Mouse (Mus musculus) 3134 (cell line): ENCODE measurements around the gene Cluh.
A peak's percentile ranks its signal among the peaks of the same experiment; 100 is the strongest.

Experiments used
- DNase-seq: peaks from one replicate; pipeline ENCODE4 v3.0.0-alpha.2; 2011; ENCODE audit warnings: low spot score; ENCODE audit not compliant: insufficient read length; ENCODE audit errors: extremely low read depth

Cluh gene

GRCm38 (mm10) chr11:74649095-74649646 lies at the start of gene Cluh:
TSS of gene Cluh (plus strand) at chr11:74649495.
- DNase-seq = peak; percentile 99

- DNase-seq = no peak
Observed at GRCm38 (mm10) chr11:74602286-74602685, 47.0 kb upstream of the Cluh start.

DNA sequence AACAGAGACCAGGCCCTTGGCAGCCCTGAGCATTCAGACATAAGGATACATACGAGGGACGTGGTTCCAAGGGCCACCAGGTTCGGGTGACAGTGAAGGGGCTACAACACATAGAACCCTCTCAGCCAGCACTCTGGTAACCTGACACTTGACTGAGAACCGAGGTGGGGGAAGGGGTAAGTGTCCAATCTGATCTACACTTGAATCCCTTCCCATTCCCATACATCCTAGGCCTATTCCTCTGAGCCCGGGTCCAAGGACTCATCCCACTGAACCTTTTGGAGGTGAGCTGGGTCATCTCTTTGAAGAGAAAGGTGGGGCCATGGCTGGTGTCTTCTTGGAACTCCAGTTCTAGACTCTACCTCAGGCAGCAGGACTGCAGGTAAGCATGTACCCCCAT lies 39.2 kb upstream of the Cluh start:
- DNase-seq = no peak

GRCm38 (mm10) chr11:74610545-74611176 lies 38.6 kb upstream of the Cluh start, which contains the start of gene Rap1gap2:
TSS of gene Rap1gap2 (minus strand) at chr11:74610915.
- DNase-seq = no peak

GRCm38 (mm10) chr11:74611437-74611836 lies 37.9 kb upstream of the Cluh start:
- DNase-seq = no peak

GRCm38 (mm10) chr11:74613428-74613827 lies 35.9 kb upstream of the Cluh start:
- no peak for DNase-seq

DNA sequence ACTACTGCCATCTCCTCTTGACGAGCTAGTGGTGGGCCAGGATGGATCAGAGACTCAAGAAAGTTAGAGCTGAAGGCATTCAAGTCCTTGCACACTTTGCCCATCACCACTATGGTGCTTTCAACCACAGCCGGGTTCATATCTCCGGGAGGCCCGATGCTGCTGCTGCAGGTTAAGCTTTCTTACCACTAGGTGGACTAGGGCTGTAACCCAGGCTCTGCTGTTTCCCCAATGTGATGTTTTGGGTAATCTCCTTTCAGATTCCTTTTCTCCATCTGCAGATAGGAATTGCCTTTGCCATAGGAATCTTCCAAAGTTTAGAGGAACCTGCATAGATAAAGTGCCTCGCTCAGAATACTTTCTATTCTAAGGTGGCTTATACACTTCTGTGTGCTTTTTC lies 33.7 kb upstream of the Cluh start:
- no peak for DNase-seq

DNA sequence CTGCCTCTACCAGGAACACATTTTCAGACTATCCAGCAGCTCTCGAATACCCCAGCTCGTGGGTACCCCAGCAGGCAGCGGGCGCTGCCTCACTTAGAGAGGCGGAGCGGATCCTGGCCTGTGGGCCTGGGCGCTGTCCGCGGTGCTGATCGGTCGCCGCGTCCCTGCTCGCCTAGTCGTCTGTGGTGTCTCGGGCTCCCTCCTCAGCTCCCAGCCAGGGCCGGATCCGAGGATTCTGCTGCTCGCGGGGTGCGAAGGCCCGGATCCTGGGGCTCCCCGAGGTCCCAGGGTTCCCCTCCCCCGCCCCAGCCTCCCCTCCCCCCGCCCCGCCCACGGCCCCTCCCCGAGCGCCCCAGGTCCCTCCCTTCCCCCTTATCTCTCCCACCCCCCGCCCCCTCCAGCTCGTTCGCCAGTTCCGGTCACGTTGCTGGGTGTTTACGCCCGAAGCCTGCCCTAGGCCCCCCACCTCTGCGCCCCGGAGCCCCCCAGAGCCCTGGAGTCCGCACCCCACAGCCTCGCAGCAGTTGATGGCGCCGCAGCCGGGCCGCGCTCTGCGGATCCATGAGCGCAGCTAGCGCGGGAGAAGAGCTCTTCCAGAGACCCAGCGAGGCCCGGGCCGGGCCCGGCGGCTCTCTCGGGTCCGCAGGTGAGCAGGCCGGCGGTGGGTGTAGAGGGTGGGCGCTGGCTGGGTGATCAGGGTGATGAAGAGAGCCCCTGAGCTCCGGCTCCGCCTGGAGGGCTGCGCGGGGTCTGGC lies 29.9 kb upstream of the Cluh start, which contains the start of gene Ccdc92b:
Gene Ccdc92b, plus strand, starts transcription at position 405 of the 755 bp plus-strand sequence.
- DNase-seq = peak; percentile 27

GRCm38 (mm10) chr11:74619956-74620300 lies 29.4 kb upstream of the Cluh start:
- no peak for DNase-seq

- DNase-seq = no peak
Observed at GRCm38 (mm10) chr11:74621974-74622669, 27.2 kb upstream of the Cluh start.

DNA sequence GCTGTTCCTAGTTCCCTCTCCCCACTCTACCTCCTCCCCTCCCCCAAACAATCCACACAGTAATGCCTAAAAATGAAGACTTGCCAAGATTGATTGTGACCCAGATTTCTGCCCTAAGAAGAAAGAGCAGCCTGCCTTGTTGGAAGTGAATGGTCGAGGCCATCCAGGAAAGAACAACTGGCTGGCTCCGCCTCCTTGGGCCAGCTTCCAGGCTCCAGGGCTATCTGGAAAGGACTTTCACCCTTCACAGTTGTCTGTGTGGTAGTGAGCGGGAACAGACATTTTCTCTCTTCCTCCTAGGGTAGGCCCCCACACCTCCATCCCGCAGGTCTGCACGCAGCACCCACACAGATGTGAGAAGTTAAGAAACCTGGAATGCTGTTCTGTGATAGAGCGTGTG lies 25.6 kb upstream of the Cluh start:
- DNase-seq = no peak

DNA sequence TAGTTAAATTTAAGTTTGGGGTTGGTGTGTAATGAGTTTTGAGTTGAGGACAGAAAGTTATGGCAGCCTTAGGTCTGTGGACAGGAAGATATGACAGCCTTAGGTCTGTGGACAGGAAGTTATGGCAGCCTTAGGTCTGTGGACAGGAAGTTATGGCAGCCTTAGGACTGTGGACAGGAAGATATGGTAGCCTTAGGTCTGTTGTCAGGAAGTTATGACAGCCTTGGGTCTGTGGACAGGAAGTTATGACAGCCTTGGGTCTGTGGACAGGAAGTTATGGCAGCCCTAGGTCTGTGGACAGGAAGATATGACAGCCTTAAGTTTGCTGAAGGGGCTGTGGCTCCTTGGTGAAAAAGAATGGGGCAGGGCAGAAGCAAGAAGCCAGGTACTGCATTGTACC lies 24.0 kb upstream of the Cluh start:
- DNase-seq = no peak

DNA sequence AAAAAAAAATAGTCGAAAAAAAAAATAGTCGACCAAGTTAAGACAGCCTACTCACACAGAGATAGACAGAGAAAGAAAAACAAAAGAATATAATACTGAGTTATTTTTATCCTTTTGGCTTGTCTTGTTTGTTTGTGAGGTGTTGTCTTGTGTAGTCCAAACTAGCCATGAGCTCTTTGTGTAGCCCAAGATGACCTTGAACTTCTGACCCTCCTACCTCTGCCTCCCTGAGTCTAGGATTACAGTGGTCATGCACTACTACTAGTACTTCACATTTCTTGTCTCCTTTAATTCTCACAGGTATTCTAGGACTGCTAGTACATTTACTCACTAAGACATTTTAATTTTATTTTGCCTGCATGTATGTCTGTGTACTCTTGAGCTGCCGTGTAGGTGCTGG lies 21.8 kb upstream of the Cluh start:
- DNase-seq = no peak

DNA sequence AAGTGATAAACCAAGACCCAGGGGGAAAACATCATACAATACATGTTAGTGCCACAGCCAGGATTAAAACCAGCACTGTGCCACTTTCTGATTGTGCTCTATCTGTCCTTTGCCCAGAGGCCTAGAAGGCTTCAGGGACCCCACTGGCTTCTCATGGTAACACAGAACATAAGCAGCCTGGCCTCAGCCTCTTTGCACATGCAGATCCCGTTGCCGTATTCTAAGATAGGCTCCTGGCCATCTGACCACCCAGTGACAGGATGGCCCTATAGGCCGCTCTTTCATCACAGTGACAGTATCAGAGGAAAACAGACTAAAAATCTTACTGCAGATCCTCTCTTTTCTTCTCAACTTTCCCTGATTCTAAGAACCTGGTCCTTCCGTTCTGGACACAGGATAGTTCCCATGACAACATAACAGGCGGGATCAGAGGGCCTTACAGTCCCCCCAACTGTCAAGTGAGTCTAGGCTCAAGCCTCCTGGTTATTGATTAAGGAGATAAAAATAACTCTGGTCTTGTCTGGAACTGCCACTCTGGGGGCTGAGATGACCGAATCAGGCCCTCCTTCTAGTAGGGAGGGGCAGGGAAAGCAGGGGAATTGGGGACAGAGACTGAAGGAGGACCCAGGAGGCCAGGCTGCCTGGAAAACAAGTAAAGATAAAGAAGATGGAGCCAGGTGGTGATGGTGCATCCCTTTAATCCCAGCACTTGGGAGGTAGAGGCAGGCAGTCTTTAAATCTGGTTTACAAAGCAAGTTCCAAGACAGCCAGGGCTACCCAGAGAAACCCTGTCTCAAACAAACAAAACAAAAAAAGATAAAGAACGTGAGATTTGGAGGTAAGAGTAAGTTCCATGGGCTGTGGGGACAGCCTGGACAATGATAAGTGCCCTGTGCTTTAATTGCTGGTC lies 17.2 kb upstream of the Cluh start:
- no peak for DNase-seq

DNA sequence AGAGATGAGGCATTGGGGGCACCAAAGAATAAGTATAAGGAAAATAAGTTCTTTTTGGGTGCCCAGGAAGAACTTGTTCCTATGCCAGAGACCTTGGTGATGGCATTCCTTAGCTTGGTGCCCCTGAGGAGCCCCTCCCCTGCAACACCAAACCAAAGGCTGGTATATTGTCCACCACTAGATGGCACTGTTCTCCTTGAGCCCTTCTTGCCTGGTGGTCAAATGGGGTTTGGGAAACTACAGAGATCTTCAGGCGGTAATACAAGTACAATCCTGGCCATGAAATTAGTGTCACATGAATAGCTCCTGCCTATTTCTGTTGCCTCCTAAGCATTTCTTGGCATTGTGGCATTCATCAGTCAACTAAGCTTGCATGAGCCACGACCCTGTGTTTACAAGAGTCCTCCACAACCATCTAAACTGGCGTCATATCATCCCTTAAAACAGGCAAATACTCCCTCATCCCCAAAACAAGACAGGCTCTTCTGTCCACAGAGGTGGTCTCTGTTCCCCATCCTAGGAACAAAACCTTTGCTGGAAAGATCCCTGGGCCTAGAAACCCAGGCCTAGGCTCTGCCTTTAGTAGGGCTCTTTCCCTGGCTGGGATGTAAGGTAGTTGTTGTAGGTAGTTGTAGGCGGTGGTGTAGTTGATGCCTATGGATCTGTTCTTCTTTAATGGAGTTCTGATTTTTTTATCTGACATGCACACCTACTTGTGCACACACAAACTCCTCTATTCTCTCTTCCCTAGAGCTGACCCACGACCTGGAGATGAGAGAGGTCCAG lies 14.6 kb upstream of the Cluh start:
- peak; percentile 46 for DNase-seq

DNA sequence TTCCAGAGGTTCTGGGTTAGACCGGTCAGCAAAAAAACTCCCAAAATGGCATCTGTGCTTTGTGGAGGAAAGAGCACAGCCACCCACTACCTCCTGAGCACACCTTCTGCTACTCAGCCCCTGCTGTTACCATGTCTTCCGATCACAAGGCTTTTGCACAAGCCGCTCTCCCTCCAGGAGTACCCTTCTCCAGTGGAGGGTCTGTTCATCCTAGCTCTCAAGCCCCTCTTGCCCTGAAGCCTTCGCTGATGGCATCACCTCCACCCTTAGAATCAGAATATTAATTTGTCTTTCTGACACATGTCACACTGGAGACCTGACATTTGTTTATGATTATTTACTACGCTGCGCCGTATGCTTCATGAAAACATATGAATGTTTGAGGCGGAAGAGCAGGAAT lies 11.8 kb upstream of the Cluh start:
- DNase-seq = no peak

- peak; percentile 94 for DNase-seq
Observed at GRCm38 (mm10) chr11:74637971-74638790, 11.1 kb upstream of the Cluh start.

DNA sequence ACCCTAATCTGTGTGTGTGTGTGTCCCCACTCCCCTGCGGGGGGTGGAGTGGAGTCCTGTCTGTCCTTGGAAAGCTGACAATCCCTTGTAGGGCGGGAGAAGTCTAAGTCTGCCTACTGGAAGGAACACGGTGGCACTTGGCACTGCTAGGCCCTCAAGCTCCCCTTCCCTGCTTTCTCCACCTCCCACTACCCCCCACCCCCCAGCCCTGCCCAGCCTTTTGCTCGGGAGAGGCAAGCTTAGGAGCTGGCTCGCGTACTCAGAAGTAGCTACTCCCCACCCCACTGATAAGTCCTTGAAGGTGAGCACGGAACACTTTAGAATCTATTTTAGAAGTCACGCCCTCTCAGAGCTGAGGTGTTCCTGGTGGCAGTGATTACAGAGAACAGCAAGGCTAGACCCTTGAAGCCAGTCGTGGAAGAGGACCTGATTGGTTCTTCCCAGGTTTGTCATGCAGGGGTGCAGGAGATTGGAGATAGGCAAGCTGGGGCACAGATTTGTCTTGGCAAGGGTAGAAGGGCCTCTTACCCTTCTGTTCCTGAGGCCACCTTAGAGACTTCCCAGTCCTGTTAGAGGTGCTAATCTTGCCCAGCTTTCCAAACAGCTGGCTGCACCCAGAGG lies 10.4 kb upstream of the Cluh start:
- DNase-seq = no peak
